Mouse (Mus musculus) ES-Bruce4 (cell line): ENCODE measurements at regions not wholly inside any gene's neighbourhood (a gene's known extent, or its start where the extent isn't known, plus 50 kb on each side); places are given as distances from the start of the nearest gene placed in this dataset.

Experiments used
- CTCF ChIP-seq: IDR thresholded peaks from one replicate; pipeline ENCODE4 v1.8.1; 2011; ENCODE audit warnings: low read depth, low read length
- POLR2A ChIP-seq: IDR thresholded peaks from one replicate; pipeline ENCODE4 v1.8.1; 2011; ENCODE audit warnings: low read length; ENCODE audit not compliant: insufficient read depth

GRCm38 (mm10) chr1:71767705-71768104 is 114.7 kb upstream of the Fn1 start:
- no peak for TF ChIP-seq POLR2A
- no peak for TF ChIP-seq CTCF
